Mouse (Mus musculus) bone marrow macrophage, adult 2 months (primary cell): ENCODE data around the gene Cplx3.

ENCODE experiments used
- CTCF ChIP-seq: IDR thresholded peaks from 2 replicates; pipeline ENCODE4 v1.5.1; 2012; ENCODE audit warnings: low read depth, mild to moderate bottlenecking, low read length, moderate library complexity
- POLR2A ChIP-seq: IDR thresholded peaks from 2 replicates; pipeline ENCODE4 v1.6.1; 2012; ENCODE audit warnings: mild to moderate bottlenecking, low read depth, low read length, borderline replicate concordance

- TF ChIP-seq CTCF (no peak), POLR2A (no peak)
Observed at GRCm38 (mm10) chr9:57598851-57599563, 7.1 kb downstream of the Cplx3 start.
